Mouse (Mus musculus) CH12F3 (cell line): ENCODE data around the gene Zfp629.
"Not testable (repeated sequence)": the region's sequence is repeated elsewhere in the genome, so short reads cannot be mapped to it uniquely, and the experiment has no call there.

Source experiments
- in situ Hi-C: fragments of 300-500 bp; cut with MboI; formaldehyde crosslinking; loops from 2 replicates; pipeline ENCODE4 v1.14.3; 2020; ENCODE audit warnings: low sequenced_read_pairs

Gene Zfp629

DNA sequence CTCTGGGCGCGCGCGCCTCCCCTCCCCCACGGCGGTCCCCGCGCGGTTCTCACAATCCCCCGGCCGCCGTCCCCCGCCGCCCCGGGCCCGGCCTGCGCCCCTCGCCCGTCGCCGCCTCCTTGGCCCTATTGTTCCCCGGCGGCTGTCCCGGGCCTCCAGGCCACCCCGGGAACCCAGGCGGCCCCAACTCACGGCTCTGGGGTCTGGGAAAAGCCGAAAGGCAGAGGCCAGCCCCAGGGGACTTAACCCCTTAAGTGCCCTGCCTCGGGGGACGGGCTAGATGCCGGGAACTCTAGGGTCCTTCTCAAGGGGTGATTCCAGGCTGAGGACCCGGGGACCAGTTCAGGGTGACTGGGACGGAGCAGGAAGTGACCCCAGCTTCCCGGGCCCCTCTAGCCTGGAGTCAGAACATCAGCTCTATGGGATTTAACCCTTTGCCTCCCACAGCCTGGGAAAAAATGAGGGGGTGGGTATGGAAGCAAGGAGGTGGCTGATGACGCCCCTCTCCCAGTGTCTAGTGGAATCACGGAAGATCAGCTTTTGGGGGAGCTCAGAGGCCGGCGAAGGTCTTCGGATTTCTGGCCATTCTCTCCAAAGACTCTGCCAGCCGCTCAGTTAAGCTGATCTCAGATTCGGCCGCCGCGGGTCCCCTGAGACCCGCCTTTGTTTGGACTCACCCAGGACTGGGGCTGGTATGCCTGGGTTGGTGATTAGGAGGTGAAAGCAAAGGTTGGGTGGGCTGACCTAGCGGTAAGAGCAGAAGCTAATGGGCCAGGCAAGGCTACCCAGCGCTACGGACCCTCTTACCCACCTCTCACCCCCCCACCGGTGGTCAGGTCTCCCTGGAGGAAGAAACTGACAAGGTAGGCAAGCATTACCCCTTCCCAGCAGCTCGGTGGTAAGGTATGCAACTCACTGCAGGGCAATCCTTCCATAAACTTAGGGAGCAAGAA, at the start of gene Zfp629:
TSS of gene Zfp629 (minus strand) at position 907 of the 953 bp plus-strand sequence.
- in situ Hi-C loops, result no loop called here

- in situ Hi-C loops, result loop anchor here (25.0 kb wide), 2 partner anchors 551 to 926 kb away; partner anchors contain the start of gene Qprt
Observed at GRCm38 (mm10) chr7:127662926-127663325, 47.3 kb upstream of the Zfp629 start.

DNA sequence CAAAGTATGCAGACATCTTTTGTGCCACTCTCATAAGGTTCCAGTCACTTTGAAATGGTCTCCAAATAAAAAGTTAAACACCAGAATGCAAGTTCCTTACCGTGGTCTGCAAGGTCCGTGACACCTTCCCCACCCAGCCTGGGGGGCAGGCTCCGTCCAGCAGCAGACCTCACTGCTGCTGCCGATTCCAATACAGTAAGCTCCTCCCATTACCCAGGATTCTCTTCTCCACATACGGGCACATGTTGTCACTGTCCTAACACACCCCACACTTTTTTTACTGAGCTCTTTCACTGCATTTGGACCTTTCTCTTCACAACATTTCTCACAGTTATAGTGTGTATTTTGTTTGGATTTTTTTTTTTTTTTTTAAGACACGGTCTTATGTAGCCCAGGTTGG, 46.2 kb upstream of the Zfp629 start:
- in situ Hi-C loops, result loop anchor here (25.0 kb wide), 2 partner anchors 550 to 925 kb away; partner anchors contain the start of gene Qprt

DNA sequence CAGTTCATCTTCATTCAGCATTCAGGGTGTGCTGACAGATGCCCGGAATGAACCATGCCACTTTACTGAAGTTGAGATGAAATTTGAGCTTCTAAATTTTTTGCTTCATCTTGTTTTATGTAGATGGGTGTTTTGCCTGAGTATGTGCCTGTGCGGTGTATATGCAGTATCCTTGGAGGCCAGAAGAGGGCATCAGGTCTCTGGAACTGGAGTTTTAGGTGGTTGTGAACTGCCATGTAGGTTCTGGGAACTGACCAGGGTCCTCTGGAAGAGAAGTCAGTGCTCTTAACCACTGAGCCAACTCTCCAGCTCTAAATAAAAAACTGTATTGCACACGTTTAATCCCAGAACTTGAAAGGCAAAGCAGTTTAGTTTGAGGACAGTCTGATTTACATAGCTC, 45.3 kb upstream of the Zfp629 start:
- in situ Hi-C loops, result loop anchor here (25.0 kb wide), 2 partner anchors 549 to 924 kb away; partner anchors contain the start of gene Qprt

DNA sequence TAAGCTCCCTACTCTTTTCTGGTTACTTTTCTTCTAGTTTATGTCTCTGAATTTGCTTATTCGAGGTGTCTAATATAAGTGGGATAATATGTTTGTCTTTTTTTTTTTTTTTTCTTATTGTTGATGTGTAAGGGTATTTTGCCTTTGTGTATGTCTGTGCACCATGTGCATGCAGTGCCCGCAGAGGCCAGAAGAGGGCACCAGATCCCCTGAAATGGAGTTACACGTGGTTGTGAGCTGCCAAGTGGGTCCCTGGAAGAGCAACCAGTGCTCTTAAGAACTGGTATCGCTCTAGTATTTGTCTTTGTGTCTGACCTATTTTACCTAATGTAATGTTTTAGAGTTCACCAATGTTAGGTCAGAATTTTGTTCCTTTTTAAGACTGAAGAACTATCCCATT, 41.3 kb upstream of the Zfp629 start:
- in situ Hi-C loops, result loop anchor here (25.0 kb wide), 2 partner anchors 545 to 920 kb away; partner anchors contain the start of gene Qprt

- in situ Hi-C loops, result loop anchor here (25.0 kb wide), 2 partner anchors 542 to 917 kb away; partner anchors contain the start of gene Qprt
Observed at GRCm38 (mm10) chr7:127654318-127654717, 38.7 kb upstream of the Zfp629 start.

GRCm38 (mm10) chr7:127652050-127652449, 36.5 kb upstream of the Zfp629 start:
- in situ Hi-C loops, result loop anchor here (25.0 kb wide), 2 partner anchors 540 to 915 kb away; partner anchors contain the start of gene Qprt

GRCm38 (mm10) chr7:127651624-127652023, 36.0 kb upstream of the Zfp629 start:
- in situ Hi-C loops, result loop anchor here (25.0 kb wide), 2 partner anchors 539 to 914 kb away; partner anchors contain the start of gene Qprt

DNA sequence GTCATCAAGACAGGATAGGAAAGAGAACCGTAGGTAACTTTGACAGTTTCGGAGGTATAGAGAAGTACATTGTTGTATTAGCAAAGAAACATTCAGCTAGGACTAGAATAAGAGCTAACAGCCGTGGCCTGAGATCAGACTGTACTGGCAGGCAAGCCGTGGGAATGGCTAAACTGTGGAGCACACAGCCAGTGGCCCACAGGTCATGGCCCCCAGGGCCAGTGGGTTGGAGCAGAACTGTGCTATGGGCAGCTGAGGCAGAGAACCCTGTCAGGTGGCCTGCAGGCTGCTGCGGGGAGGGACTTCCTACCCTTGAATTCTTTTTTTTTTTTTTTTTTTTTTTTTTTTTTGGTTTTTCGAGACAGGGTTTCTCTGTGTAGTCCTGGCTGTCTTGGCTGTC, 33.6 kb upstream of the Zfp629 start:
- in situ Hi-C loops, result no loop called here

DNA sequence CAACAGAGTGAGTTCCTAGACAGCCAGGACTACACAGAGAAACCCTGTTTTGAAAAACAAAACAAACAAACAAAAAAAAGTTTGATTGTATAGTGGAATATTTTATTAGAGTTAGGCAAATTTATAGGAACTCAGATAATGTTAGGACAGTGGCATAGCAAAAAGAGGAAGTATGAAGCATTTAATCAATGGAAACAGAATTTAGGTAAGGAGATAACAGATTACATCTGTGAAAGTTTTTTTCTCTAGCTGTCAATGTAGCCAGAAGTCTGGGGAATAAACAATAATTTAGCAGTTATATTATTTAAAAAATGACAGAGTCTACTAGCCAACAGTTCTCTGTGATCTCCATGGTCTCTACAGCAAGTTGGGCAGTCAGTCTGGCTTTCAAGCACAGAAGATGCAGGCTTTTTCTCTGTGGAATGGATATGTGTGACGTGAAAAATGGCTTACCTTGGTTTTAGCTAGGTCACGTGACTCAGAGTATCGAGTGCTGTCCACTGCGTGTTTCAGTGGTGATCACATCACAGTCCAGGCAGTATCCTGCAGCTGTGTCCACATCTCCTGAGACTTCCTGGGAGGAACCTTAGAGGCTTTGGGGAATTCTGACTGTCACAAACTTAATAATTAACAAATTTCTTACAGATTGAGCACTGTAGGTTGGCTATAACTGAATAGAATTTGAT, 33.1 kb upstream of the Zfp629 start:
- in situ Hi-C loops, result no loop called here

DNA sequence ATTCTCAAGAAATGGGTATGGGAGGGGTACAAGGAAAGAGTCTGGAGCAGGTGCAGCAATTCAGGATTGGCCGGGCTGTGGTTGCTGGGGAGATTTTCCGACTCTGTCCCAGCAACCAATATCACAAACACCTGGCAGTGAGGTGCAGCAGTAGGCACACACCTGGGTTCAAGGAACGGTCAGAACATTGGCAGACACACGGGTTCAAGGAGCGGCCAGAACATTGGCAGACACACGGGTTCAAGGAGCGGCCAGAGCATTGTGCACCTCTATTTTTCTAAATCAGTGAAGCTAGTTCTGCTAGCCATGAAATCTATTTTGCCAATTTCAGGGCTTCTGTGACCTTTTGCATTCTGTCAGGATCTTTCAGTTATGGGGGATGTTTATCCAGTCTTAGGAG, 32.0 kb upstream of the Zfp629 start:
- in situ Hi-C loops, result not testable (repeated sequence)

DNA sequence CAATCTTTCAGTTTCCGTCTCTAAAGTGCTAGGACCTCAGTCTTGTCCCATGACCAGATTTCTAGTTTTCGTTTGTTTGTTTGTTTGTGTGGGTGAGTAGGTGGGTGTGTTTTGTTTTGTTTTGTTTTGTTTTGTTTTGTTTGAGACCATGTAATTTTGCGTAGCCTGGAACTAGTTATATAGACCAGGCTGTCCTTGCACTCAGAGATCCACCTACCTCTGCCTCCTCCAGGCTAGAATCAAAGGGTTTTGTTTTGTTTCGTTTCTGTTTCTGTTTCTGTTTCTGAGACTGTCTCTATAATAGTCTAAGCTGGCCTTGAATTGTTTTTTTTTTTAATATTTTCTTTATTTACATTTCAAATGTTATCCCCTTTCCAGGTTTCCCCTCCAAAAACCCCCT, 30.8 kb upstream of the Zfp629 start:
- in situ Hi-C loops, result no loop called here

- in situ Hi-C loops, result no loop called here
Observed at GRCm38 (mm10) chr7:127642254-127642653, 26.7 kb upstream of the Zfp629 start.

GRCm38 (mm10) chr7:127641260-127641659, 25.7 kb upstream of the Zfp629 start:
- in situ Hi-C loops, result no loop called here

GRCm38 (mm10) chr7:127636963-127637362, 21.4 kb upstream of the Zfp629 start:
- in situ Hi-C loops, result no loop called here

DNA sequence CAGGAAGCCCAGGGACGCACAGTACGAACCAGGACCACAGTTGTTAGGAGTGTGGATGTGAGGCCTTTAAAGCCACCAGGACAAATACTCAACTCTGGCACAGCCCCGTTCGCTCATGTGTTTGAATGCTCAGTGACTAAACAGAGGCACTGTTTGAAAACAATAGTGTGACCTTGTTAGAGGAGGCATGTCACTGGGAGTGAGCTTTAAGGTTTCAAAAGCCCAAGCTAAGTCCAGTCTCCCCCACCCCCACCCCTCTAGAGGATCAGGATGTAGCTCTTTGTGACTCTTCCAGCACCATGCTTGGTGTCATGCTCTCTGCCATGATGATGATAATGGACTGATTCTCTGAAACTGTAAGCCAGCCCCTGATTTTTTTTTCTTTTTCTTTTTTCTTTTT, 15.8 kb upstream of the Zfp629 start:
- in situ Hi-C loops, result no loop called here

DNA sequence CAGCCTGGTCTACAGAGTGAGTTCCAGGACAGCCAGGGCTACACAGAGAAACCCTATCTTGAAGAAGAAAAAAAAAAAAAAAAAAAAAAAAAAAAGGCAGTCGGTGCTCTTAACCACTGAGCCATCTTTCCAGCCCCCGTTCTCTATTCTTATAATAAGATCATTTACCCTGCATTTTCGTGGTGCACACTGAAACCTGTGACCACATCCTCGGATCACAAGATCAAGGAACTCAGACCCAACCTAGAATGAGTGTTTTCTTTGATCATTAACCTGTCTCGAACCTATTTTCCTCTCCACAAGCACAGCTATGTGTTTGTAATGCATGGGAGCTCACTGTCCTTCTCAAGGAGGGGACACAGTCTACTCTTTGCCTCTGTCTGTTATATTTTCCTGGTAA, 13.0 kb upstream of the Zfp629 start:
- in situ Hi-C loops, result no loop called here

DNA sequence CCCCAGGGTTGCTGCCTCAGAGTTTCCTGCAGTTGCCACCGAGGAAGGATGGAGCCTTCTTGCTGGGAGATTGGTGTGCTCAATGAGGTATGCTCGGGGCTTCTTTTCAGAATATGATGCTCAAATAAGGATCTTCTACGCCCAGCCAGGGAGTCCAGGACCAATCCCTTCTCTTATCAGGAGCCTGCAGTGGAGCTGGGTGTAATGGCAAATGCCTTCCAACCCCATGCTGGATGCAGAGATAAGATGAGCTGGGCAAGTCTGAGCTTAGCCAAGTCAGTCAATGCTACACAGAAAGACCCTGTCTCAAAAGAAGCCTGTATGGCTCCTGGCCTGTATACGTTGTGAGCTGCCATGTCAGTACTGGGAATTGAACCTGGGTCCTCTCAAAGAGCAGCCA, 10.9 kb upstream of the Zfp629 start:
- in situ Hi-C loops, result no loop called here

- in situ Hi-C loops, result no loop called here
Observed at GRCm38 (mm10) chr7:127626039-127626438, 10.4 kb upstream of the Zfp629 start.

DNA sequence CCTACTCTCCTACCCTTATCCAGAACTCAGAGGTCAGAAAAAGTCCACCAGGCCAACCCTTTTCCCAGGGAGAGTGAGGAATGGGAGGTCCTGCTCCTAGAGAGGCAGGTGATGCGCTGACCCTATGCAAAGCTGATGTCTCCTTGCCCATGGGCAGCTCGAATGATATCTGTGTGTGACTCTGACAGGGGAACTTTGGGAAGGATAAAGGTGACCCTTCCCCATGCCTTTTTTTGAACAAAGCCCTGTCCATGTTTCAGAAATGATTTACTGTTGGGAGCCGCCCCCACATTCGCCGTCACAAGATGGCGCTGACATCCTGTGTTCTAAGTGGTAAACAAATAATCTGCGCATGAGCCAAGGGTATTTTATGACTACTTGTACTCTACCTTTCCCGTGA, 2.8 kb upstream of the Zfp629 start:
- in situ Hi-C loops, result not testable (repeated sequence)

DNA sequence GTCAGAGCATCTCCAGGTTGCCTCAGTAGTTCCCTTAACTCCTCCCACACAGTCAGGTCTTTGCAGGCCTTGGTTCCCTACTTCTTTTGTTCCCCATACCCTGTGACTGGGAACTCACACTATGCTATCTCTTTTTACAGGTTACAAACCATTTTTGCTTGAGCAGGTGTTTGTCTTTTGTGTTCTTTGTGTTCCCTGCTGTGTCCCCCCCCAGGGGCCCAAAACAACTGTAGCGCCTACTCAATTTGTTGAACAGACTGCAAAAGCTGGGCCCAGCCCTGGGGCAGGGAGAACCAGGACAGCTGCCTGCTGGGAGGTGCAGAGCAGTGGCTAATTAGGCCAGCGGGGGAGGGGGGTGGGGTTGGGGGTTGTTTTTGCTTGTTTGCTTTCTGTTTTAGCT, 2.4 kb upstream of the Zfp629 start:
- in situ Hi-C loops, result no loop called here
